Mouse (Mus musculus) neural tube, postnatal 0 days (tissue): ENCODE data around the gene Ptger1. TPM values are rescaled to one million over a fixed set of nuclear protein-coding genes. Genes with fewer than 3 reads are reported as not detected.

Source experiments
- polyA plus RNA-seq: library from polyadenylated mRNA; unstranded; fragments of >200 nt; fragmentation: Nextera tagmentation; extraction: Ambion mirVana; gene quantifications from 2 replicates; pipeline ENCODE4 v1.2.1, GENCODE M21; 2015

Gene Ptger1
- 0.54 and 1.0 TPM in 2 replicates for polyA plus RNA-seq

DNA sequence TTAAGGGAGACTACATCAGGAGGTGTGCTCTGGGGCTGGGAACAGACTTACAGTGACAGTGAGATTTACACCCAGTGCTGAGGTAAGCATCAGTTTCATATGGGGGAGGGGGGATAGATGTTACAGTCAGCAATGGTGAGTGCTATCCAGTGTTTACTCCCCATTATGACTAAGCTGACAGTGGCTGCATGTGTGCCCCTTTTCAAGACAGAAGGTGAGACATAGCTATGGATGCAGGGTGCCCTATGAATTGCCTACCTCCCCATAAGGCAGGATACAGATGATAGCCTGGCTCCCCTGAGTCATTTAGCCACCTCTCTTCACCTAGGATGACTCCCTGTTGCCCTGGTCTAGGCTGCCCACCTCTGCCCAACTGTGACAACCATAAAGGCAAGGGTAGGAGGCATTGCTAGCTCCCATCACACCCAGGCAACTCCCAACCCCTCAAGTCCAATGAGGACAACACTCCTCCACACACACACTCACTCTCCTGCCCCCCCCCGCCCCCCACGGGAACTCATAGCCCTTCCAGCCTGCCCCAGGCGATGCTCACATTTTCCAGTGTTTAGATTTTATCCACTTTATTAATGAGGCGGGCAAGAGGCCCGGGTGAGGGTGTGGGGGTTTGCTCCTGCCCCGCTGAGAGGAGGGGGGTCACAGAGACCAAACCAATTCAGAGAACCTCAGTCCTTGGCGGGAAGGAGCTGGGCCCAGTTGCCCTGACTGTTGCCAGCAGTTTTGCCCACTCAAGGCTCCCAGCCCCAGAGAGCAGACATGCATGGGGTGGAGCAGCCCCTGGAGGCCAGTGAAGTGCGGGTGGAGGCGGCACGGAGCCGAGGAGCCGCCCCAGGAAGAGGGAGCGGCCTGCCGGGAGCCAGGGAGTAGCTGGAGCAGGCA is at the start of gene Ptger1:
TSS of gene Ptger1 (plus strand) at position 710 of the 897 bp plus-strand sequence.

DNA sequence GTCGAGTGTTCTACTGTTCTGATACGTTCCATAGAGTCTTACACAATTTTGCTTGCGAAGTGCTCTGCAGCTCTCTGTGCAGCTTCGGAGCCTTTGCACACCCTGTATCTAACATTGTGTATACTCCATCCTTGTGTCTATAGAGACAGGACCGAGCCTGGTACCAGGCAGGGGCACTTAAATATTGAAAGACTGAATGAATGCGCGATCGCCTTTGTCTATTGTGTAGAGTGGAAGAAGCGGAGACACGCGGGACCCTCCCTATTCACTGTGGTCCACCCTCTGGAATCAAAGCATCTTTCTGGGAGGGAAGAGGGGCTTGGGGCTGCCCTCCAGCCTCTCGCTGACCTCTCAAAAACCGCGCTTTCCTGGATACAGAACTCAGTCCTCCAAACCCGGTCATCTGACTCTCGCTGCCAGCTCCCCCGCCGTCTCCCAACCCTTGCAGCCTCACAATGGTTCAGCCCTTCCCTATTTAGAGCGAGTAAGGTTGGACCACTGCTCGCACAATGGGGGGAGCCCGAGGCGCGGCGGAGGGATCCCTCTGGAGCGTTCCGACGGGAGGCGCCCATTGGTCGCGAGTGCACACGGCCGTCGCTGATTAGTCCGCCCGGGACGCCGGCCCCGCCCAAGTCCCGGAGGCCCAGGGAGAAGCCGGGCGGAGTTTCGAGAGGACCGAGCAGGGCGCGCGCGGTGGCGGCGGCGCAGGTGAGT is 14.3 kb upstream of the Ptger1 start, which contains the start of gene Gipc1:
TSS of gene Gipc1 (plus strand) at position 648 of the 714 bp plus-strand sequence.

DNA sequence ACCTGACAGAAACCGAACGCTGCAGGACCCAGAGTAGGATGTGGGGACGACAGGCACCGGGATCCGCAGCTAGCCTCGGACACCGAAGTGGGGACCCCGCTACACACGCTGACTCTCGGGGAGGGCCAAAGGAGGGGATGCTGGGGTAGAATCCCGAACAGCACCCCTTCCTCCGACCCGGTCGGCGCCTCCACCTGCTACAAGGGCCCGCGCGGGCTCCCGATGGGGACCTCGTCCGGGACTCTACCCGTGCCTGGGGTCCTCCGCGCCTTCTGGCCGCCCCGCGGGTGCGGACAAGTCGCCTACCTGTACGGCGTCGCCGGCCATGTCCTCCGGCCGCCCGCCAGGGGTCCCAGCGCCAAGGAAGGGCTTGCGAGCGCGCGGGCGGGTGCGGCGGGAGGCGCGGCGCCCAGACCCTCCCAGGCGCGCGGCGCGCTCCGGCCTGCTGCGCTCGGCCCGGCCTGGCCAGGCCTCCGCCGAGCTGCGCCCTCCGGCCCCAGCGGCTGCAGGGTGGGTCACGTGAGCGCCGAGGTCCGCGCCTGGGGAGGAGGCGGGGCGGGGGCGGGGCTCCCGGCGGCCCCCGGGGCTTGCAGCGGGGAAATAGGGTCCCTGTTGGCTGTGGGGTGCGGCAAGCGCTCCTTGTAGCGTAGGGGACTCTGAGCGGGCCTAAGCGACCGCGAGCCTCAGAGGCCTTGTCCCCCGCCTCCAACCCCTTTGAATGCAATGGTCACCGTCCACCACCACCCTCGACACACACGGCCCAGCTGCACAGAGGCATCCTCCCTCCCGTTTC is 32.4 kb downstream of the Ptger1 start, which contains the start of gene Pkn1:
TSS of gene Pkn1 (minus strand) at position 519 of the 793 bp plus-strand sequence.

DNA sequence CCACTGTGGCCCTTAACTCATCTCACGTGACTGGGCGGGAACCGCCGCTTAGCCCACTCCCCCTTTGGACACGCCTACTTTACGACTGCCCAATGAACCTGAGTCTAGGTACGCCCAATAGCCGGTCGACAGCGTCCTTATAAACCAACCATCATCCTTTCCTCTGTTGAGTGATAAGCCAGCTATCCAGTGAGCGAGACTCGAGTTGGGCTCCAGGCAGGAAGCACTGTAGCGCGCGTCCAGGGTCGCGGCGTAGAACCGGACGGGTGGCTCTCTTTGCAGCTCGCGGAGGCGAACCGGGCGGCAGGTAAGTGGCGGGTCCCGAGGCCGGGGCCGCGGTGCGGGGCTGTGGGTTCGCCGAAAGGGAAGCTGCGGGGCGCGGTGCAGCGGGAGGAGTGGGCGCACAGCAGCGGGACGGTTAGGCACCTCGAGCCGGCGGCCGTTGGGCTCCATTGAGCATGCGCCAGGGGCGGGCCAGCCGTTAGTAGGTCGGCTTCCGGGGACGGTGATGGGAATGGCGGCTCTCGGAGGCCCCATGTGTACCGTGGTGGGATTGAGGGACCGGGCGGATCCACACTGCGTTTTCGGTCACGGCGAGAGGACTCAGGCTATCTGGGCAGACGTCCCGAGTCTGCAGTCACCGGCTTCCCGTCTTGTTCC is 48.7 kb downstream of the Ptger1 start, which contains the start of gene Ddx39:
TSS of gene Ddx39 (plus strand) at position 147 of the 660 bp plus-strand sequence.

Other genes starting within 250 kb of the Ptger1 start
- gene Scoc, start 208.3 kb upstream of the Ptger1 start, polyA plus RNA-seq = 415 and 464 TPM in 2 replicates
- gene Olfr370, start 130.9 kb upstream of the Ptger1 start, polyA plus RNA-seq = not detected in 2 replicates
- gene Ndufb7, start 100.0 kb upstream of the Ptger1 start, polyA plus RNA-seq = 416 and 431 TPM in 2 replicates
- 1,907 and 1,966 TPM in 2 replicates for gene Tecr, start 58.7 kb upstream of the Ptger1 start, polyA plus RNA-seq
- gene Dnajb1, start 58.5 kb upstream of the Ptger1 start, polyA plus RNA-seq = 49.0 and 52.5 TPM in 2 replicates
- gene Gipc1, start 14.0 kb upstream of the Ptger1 start, polyA plus RNA-seq = 104 and 109 TPM in 2 replicates
- 20.5 and 20.7 TPM in 2 replicates for gene Pkn1, start 32.5 kb downstream of the Ptger1 start, polyA plus RNA-seq
- 56.2 and 58.3 TPM in 2 replicates for gene Ddx39, start 48.5 kb downstream of the Ptger1 start, polyA plus RNA-seq
- 10.7 and 11.1 TPM in 2 replicates for gene Adgre5, start 74.6 kb downstream of the Ptger1 start, polyA plus RNA-seq
- 70.5 and 78.1 TPM in 2 replicates for gene Adgrl1, start 233.4 kb downstream of the Ptger1 start, polyA plus RNA-seq